In the genomic region with DNA sequence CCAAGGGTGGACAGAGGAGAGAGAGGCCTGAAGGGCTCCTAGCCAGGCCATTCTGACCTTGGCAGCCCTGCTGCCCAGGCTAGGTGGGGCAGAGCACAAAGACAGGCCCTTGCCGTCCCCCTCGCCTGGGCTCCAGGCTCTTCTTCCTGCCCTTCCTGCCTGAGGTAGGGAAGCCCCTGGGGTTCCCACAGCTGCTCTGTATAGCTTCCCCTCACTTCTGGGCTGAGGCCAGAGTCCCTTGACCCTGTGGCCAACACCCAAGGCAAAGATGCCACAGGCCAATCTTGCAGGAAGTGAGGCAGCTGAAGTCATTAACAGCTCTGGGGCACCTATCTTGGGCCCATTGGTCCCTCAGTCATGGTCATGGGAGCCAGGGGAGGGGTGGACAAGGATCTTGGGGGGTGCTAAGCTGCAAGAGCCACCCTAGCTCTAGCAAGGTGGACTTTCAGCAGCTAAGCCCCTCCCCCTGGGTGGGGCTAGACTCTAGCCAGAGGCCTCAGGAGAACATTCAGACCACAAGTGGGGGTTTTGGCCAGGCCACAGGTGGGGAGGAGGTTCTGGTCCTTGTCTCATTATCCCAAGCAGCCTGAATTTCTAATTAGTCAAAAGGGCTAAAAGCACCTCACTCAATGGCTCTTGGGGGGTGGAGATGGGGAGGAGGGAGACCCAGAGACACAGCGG, we compare ENCODE assay signal across 9 mouse cellular contexts. TPM values are rescaled to one million over a fixed set of nuclear protein-coding genes. Genes with fewer than 3 reads are reported as not detected.
A peak's percentile ranks its signal among the peaks of the same experiment; 100 is the strongest.
DNase-seq lines count a peak whose midpoint lies in the region; TF ChIP-seq lines count a peak whose summit lies in the region.
"Had no signal": no experiment of that assay in that cellular context is flagged by ENCODE, and none has a peak within 500 bp of the region (broad histone marks: within the 10 kb centered on the region; RNA-seq: fewer than 3 reads in every experiment).

No protein-coding gene starts in this region.

- H3K27ac ChIP-seq in layer of hippocampus, adult 2 months, result peak overlapping the region; percentile 98
- H3K27ac ChIP-seq: midbrain, embryonic 12.5 days had no signal

- TF ChIP-seq CTCF in layer of hippocampus, adult 2 months (conservative IDR thresholded peaks at IDR 0.05), result no peak

- H3K4me3 ChIP-seq in layer of hippocampus, adult 2 months, result no peak overlapping the region
- H3K4me3 ChIP-seq: erythroblast, embryonic 14.5 days; midbrain, embryonic 12.5 days had no signal

- no peak for DNase-seq in layer of hippocampus, adult 2 months (ENCODE audit: low spot score in 2 of 2)
- no peak for DNase-seq in layer of hippocampus, postnatal 36 days
- peak; percentile 78 for DNase-seq in 416B (ENCODE audit: low read depth)
- peak; percentile 73 for DNase-seq in adrenal gland, adult 2 months
- peak; percentile 41 to 71 for DNase-seq in kidney, postnatal 25 days
- DNase-seq in urinary bladder, adult 2 months (ENCODE audit: low spot score), result no peak
- DNase-seq in right cerebral cortex, postnatal 4 days, result no peak

RNA-seq across cellular contexts. Expression of gene Cox4i2, which starts 27.2 kb away (rescaled TPM):
- total RNA-seq in layer of hippocampus, adult 2 months (2021), result 1 to 10 TPM; 1.4 to 1.6 TPM
- total RNA-seq in layer of hippocampus, postnatal 36 days (2021), result 1 to 10 TPM; 1.7 to 2.7 TPM
- total RNA-seq in adrenal gland, adult 2 months (2021), result 1 to 10 TPM; 1.4 to 3.4 TPM
- polyA plus RNA-seq in adrenal gland, adult 2 months (2012; rRNA removed), result 3.9 and 4.4 TPM in 2 replicates
- polyA plus RNA-seq in urinary bladder, adult 2 months (2012; rRNA removed), result 9.6 and 10.0 TPM in 2 replicates
- polyA plus RNA-seq: erythroblast, embryonic 14.5 days had no signal

RNA-seq across cellular contexts. Expression of gene Id1, which starts 45.1 kb away (rescaled TPM):
- total RNA-seq in layer of hippocampus, adult 2 months (2021), result 10 to 100 TPM; 23.5 to 25.4 TPM
- 10 to 100 TPM; 15.3 to 19.8 TPM for total RNA-seq in layer of hippocampus, postnatal 36 days (2021)
- 10 to 100 TPM; 41.5 to 67.3 TPM for total RNA-seq in adrenal gland, adult 2 months (2021)
- polyA plus RNA-seq in adrenal gland, adult 2 months (2012; rRNA removed), result 186 and 275 TPM in 2 replicates
- polyA plus RNA-seq in urinary bladder, adult 2 months (2012; rRNA removed), result 416 and 633 TPM in 2 replicates

RNA-seq across cellular contexts. Expression of gene Bcl2l1, which starts 50.4 kb away (rescaled TPM):
- total RNA-seq in layer of hippocampus, adult 2 months (2021), result 100 to 1,000 TPM; 129 to 134 TPM
- 100 to 1,000 TPM; 116 to 141 TPM for total RNA-seq in layer of hippocampus, postnatal 36 days (2021)
- total RNA-seq in adrenal gland, adult 2 months (2021), result 10 to 100 TPM; 54.3 to 79.7 TPM
- 42.4 and 43.8 TPM in 2 replicates for polyA plus RNA-seq in adrenal gland, adult 2 months (2012; rRNA removed)
- polyA plus RNA-seq in urinary bladder, adult 2 months (2012; rRNA removed), result 76.7 and 88.6 TPM in 2 replicates

Comparison
In these comparisons a context has a peak if more than half of its experiments do, and no peak if none do; other contexts are left out.
1. DNase-seq: peak in 416B (single experiment), adrenal gland, adult 2 months (single experiment) and kidney, postnatal 25 days (2 of 2); none in layer of hippocampus, adult 2 months (0 of 2), layer of hippocampus, postnatal 36 days (0 of 2), urinary bladder, adult 2 months (single experiment) and right cerebral cortex, postnatal 4 days (single experiment).